Mouse (Mus musculus): Measurements from ENCODE around the gene Arl14.
"Not testable (repeated sequence)": the region's sequence is repeated elsewhere in the genome, so short reads cannot be mapped to it uniquely, and the experiment has no call there.

Arl14 gene

GRCm38 (mm10) chr3:69212246-69212645 lies 10.0 kb upstream of the Arl14 start:
- no peak for DNase-seq (ENCODE audit: extremely low spot score, low read depth, low spot score)

- no peak for DNase-seq (ENCODE audit: extremely low spot score, low read depth, low spot score)
These were observed 8.8 kb upstream of the Arl14 start for GRCm38 (mm10) chr3:69213465-69213864.

GRCm38 (mm10) chr3:69214566-69214965 lies 7.7 kb upstream of the Arl14 start:
- no peak for DNase-seq (ENCODE audit: extremely low spot score, low read depth, low spot score)

- DNase-seq (ENCODE audit: extremely low spot score, low read depth, low spot score): no peak
These were observed 282 bp downstream of the Arl14 start for GRCm38 (mm10) chr3:69222502-69222900.

GRCm38 (mm10) chr3:69222987-69223386 lies 768 bp downstream of the Arl14 start:
- DNase-seq (ENCODE audit: extremely low spot score, low read depth, low spot score): no peak

GRCm38 (mm10) chr3:69223666-69224065 lies 1.4 kb downstream of the Arl14 start:
- DNase-seq (ENCODE audit: extremely low spot score, low read depth, low spot score): no peak

GRCm38 (mm10) chr3:69225019-69225418 lies 2.8 kb downstream of the Arl14 start:
- no peak for DNase-seq (ENCODE audit: extremely low spot score, low read depth, low spot score)

- DNase-seq (ENCODE audit: extremely low spot score, low read depth, low spot score): no peak
These were observed 4.3 kb downstream of the Arl14 start for GRCm38 (mm10) chr3:69226496-69226895.

- no peak for DNase-seq (ENCODE audit: extremely low spot score, low read depth, low spot score)
These were observed 5.8 kb downstream of the Arl14 start for GRCm38 (mm10) chr3:69228002-69228401.

GRCm38 (mm10) chr3:69231522-69232138 lies 9.4 kb downstream of the Arl14 start:
- DNase-seq (ENCODE audit: extremely low spot score, low read depth, low spot score): no peak

- not testable (repeated sequence) for DNase-seq (ENCODE audit: extremely low spot score, low read depth, low spot score)
These were observed 11.5 kb downstream of the Arl14 start for GRCm38 (mm10) chr3:69233552-69234189.

GRCm38 (mm10) chr3:69234525-69234924 lies 12.3 kb downstream of the Arl14 start:
- DNase-seq (ENCODE audit: extremely low spot score, low read depth, low spot score): no peak

- no peak for DNase-seq (ENCODE audit: extremely low spot score, low read depth, low spot score)
These were observed 13.6 kb downstream of the Arl14 start for GRCm38 (mm10) chr3:69235806-69236205.

GRCm38 (mm10) chr3:69236491-69236890 lies 14.3 kb downstream of the Arl14 start:
- DNase-seq (ENCODE audit: extremely low spot score, low read depth, low spot score): no peak

GRCm38 (mm10) chr3:69238141-69238851 lies 16.1 kb downstream of the Arl14 start:
- peak; percentile 20 for DNase-seq (ENCODE audit: extremely low spot score, low read depth, low spot score)

GRCm38 (mm10) chr3:69239246-69239645 lies 17.0 kb downstream of the Arl14 start:
- DNase-seq (ENCODE audit: extremely low spot score, low read depth, low spot score): no peak

GRCm38 (mm10) chr3:69241020-69241419 lies 18.8 kb downstream of the Arl14 start:
- no peak for DNase-seq (ENCODE audit: extremely low spot score, low read depth, low spot score)

GRCm38 (mm10) chr3:69253096-69253866 lies 31.1 kb downstream of the Arl14 start:
- DNase-seq (ENCODE audit: extremely low spot score, low read depth, low spot score): no peak

GRCm38 (mm10) chr3:69254676-69255075 lies 32.5 kb downstream of the Arl14 start:
- DNase-seq (ENCODE audit: extremely low spot score, low read depth, low spot score): no peak

- DNase-seq (ENCODE audit: extremely low spot score, low read depth, low spot score): peak; percentile 39
These were observed 35.0 kb downstream of the Arl14 start for GRCm38 (mm10) chr3:69257049-69257699.
